Mouse (Mus musculus) cortical plate, adult 2 months (tissue): ENCODE results near the gene Gm26558.

Experiments used
- CTCF ChIP-seq: fragments of 200-500 bp; IDR thresholded peaks from 2 replicates; pipeline ENCODE4 v1.5.1; 2011; ENCODE audit warnings: mild to moderate bottlenecking, control low read depth, low read length; ENCODE audit not compliant: insufficient read depth; ENCODE audit errors: extremely low read depth
- POLR2A ChIP-seq: fragments of 200-500 bp; IDR thresholded peaks from 2 replicates; pipeline ENCODE4 v1.6.1; 2011; ENCODE audit warnings: mild to moderate bottlenecking, low read length, control low read depth; ENCODE audit not compliant: insufficient read depth; ENCODE audit errors: extremely low read depth

DNA sequence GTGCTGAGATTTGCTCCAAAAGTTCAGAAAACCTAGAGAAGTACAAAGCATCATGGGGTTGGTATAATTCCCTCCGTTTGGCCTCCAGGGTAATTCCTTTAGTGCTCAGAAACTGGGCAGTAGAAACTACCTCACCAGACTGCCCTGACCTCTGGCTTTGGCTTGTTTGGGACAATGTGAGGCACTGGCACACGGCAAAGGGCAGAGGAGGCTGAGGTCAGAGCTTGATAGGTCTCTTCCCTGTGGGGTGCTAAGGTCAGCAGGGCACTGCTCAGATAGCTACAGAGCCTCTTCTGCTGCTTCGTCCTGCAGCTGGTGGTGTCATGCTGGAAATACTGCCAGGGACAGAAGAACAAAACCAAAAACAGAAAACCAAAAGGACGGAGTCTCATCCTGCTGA, 14.2 kb downstream of the Gm26558 start:
- TF ChIP-seq CTCF: no peak
- TF ChIP-seq POLR2A: no peak
